In the genomic region with DNA sequence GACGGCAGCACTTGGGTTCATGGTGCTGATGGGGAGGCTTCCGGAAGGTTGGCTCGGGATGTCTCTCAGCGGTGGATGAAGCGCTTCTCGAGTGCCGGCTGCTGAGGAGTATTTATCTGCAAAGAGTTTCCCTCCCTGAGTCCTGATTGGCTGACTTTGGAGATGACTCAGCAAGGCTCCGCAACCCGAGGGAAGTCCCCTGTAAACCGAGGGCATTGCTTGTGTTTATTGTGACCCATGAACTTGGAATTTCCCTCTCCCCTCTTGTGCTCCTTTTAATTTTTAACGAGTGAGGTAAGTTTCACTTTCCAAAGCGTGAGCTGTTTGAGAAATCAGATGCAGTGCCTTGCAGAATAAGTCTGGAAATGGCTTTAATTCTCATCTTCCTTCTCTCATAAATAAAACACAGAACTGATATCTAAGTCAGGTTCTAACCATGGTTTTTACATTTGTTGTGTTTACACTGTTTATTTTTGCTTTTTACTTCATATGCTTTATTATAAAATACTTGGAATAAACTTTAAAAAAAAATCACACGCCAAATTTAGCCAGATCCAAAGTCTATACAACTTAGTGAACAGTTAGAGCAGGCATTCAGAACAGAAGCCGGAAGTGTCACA, we compare ENCODE assay signal across 8 mouse cellular contexts. TPM values are rescaled to one million over a fixed set of nuclear protein-coding genes. Genes with fewer than 3 reads are reported as not detected.
DNase-seq lines count a peak whose midpoint lies in the region; ATAC-seq and TF ChIP-seq lines count a peak whose summit lies in the region.

Gene Cxcl10, minus strand, starts transcription at position 96 of the 620 bp plus-strand sequence.

- TF ChIP-seq POLR2A in thymus, adult 2 months (IDR thresholded peaks at IDR 0.05; ENCODE audit: control insufficient read depth, extremely low read depth, insufficient read depth, low read length, poor library complexity) = no peak

- 0 out of 2 replicates have a peak within 1 kb of the TSS, but pooled peaks have one; percentile 19 for H3K9ac ChIP-seq in forebrain, embryonic 15.5 days (replicated peaks)
- H3K9ac ChIP-seq in hindbrain, postnatal 0 days (replicated peaks; ENCODE audit: low read length) = no peak within 1 kb of the TSS
- H3K9ac ChIP-seq in liver, embryonic 11.5 days (ENCODE audit: low read depth, low read length) = no peak within 1 kb of the TSS

- H3K27ac ChIP-seq in forebrain, embryonic 15.5 days (replicated peaks) = no peak within 1 kb of the TSS
- H3K27ac ChIP-seq in hindbrain, postnatal 0 days = no peak within 1 kb of the TSS
- H3K27ac ChIP-seq in liver, embryonic 11.5 days (ENCODE audit: low read depth, low read length) = no peak within 1 kb of the TSS
- no peak within 1 kb of the TSS for H3K27ac ChIP-seq in thymus, adult 2 months (ENCODE audit: control insufficient read depth, insufficient read depth, low read length)

- TF ChIP-seq CTCF in hindbrain, postnatal 0 days (IDR thresholded peaks at IDR 0.05; ENCODE audit: low read depth) = no peak
- TF ChIP-seq CTCF in thymus, adult 2 months (IDR thresholded peaks at IDR 0.05; ENCODE audit: borderline replicate concordance, control insufficient read depth, extremely low read depth, insufficient read depth, low read length, poor library complexity) = no peak

- H3K4me2 ChIP-seq in forebrain, embryonic 15.5 days (replicated peaks) = peak within 1 kb of the TSS; percentile 46
- H3K4me2 ChIP-seq in hindbrain, postnatal 0 days (ENCODE audit: low read depth, low read length) = peak within 1 kb of the TSS; percentile 56
- H3K4me2 ChIP-seq in liver, embryonic 11.5 days = peak within 1 kb of the TSS; percentile 56

- peak; percentile 81 for ATAC-seq in forebrain, embryonic 15.5 days (replicated peaks)
- ATAC-seq in hindbrain, postnatal 0 days = peak; percentile 71
- ATAC-seq in liver, embryonic 11.5 days (replicated peaks; ENCODE audit: low FRiP score) = peak; percentile 82

- H3K36me3 ChIP-seq in forebrain, embryonic 15.5 days = no peaks in the 10 kb centered on the region
- no peaks in the 10 kb centered on the region for H3K36me3 ChIP-seq in hindbrain, postnatal 0 days (ENCODE audit: insufficient read depth, low read length)
- H3K36me3 ChIP-seq in liver, embryonic 11.5 days (ENCODE audit: control insufficient read depth, insufficient read depth, low read length) = no peaks in the 10 kb centered on the region
- H3K36me3 ChIP-seq in thymus, adult 2 months (ENCODE audit: control insufficient read depth, insufficient read depth, low read length) = no peaks in the 10 kb centered on the region

- H3K4me1 ChIP-seq in forebrain, embryonic 15.5 days = peaks cover 5% of the 10 kb centered on the region
- H3K4me1 ChIP-seq in hindbrain, postnatal 0 days (ENCODE audit: insufficient read depth, low read length) = no peaks in the 10 kb centered on the region
- H3K4me1 ChIP-seq in liver, embryonic 11.5 days (replicated peaks; ENCODE audit: control insufficient read depth, insufficient read depth, low read length) = peaks cover 8% of the 10 kb centered on the region; the same call in 1 of the 2 replicates
- peaks cover 8% of the 10 kb centered on the region for H3K4me1 ChIP-seq in thymus, adult 2 months (replicated peaks; ENCODE audit: control insufficient read depth, insufficient read depth, low read length)

- 19% methylated on average over 14 of the region's 14 CpGs for WGBS in forebrain, embryonic 15.5 days
- 15% methylated on average over 14 of the region's 14 CpGs for WGBS in hindbrain, postnatal 0 days
- WGBS in liver, embryonic 11.5 days = 16% methylated on average over 14 of the region's 14 CpGs
- WGBS in thymus, adult 2 months = 13% methylated on average over 14 of the region's 14 CpGs

- H3K27me3 ChIP-seq in forebrain, embryonic 15.5 days = no peaks in the 10 kb centered on the region
- H3K27me3 ChIP-seq in hindbrain, postnatal 0 days (ENCODE audit: insufficient read depth, low read length) = no peaks in the 10 kb centered on the region
- no peaks in the 10 kb centered on the region; the same call in none of the 2 replicates for H3K27me3 ChIP-seq in liver, embryonic 11.5 days (replicated peaks; ENCODE audit: control insufficient read depth, insufficient read depth, low read length)
- no peaks in the 10 kb centered on the region for H3K27me3 ChIP-seq in thymus, adult 2 months (ENCODE audit: control insufficient read depth, insufficient read depth, low read length)

- peak within 1 kb of the TSS; percentile 27 for H3K4me3 ChIP-seq in forebrain, embryonic 15.5 days
- peak within 1 kb of the TSS; percentile 21 for H3K4me3 ChIP-seq in hindbrain, postnatal 0 days (ENCODE audit: low read length)
- H3K4me3 ChIP-seq in liver, embryonic 11.5 days (ENCODE audit: low read depth, low read length) = peak within 1 kb of the TSS; percentile 14; the same call in 1 of the 2 replicates
- H3K4me3 ChIP-seq in thymus, adult 2 months (ENCODE audit: control insufficient read depth, insufficient read depth, low read length) = no peak within 1 kb of the TSS; the same call in 1 of the 2 replicates

- no peaks in the 10 kb centered on the region for H3K9me3 ChIP-seq in forebrain, embryonic 15.5 days
- H3K9me3 ChIP-seq in hindbrain, postnatal 0 days (ENCODE audit: low read length) = no peaks in the 10 kb centered on the region
- no peaks in the 10 kb centered on the region for H3K9me3 ChIP-seq in liver, embryonic 11.5 days (ENCODE audit: control insufficient read depth, low read length)

- peak; percentile 19 for DNase-seq in layer of hippocampus, adult 11-12 months (ENCODE audit: low spot score)
- DNase-seq in layer of hippocampus, adult 8-10 months (ENCODE audit: low spot score in 2 of 2) = no peak
- peak; percentile 60 for DNase-seq in adrenal gland, postnatal 25 days
- DNase-seq in hindbrain, postnatal 0 days (ENCODE audit: low spot score) = peak; percentile 43
- peak; percentile 56 for DNase-seq in liver, embryonic 11.5 days (ENCODE audit: low spot score)
- DNase-seq in monocyte, adult 2 months (ENCODE audit: low read depth in 1 of 2, low spot score in 2 of 2) = peak; percentile 41 to 52
- peak; percentile 60 for DNase-seq in thymus, adult 2 months

RNA-seq across cellular contexts. Expression of gene Cxcl10, which starts in this region (rescaled TPM):
- 1 to 10 TPM in 3 of 4 experiments, not detected in 1; 1.2 to 5.2 (median 4.2) TPM for total RNA-seq in layer of hippocampus, adult 8-10 months (2022)
- total RNA-seq in adrenal gland, postnatal 25 days (2021) = 1.1 and 1.2 TPM in 2 replicates
- 0.20 TPM in 1 of 2 replicates, not detected in the other for polyA plus RNA-seq in forebrain, embryonic 15.5 days (2015; fragmentation: Nextera tagmentation; extraction: Ambion mirVana)
- not detected in 2 replicates for total RNA-seq in hindbrain, postnatal 0 days (2014; rRNA removed)
- 0.54 and 0.80 TPM in 2 replicates for polyA plus RNA-seq in hindbrain, postnatal 0 days (2015; fragmentation: Nextera tagmentation; extraction: Ambion mirVana)
- 6.0 and 6.5 TPM in 2 replicates for polyA plus RNA-seq in liver, embryonic 11.5 days (2014; fragmentation: Nextera tagmentation; extraction: Ambion mirVana)
- polyA plus RNA-seq in thymus, adult 2 months (2012; rRNA removed) = 93.6 and 97.3 TPM in 2 replicates

Comparison
In these comparisons a context has a peak if more than half of its experiments do, and no peak if none do; other contexts are left out.
1. RNA of gene Cxcl10 (polyA plus RNA-seq): 93.6 to 97.3 TPM in thymus, adult 2 months; 6.0 to 6.5 TPM in liver, embryonic 11.5 days, 0.54 to 0.80 TPM in hindbrain, postnatal 0 days and 0.20 TPM in forebrain, embryonic 15.5 days; every median in the first group is over 10 times any median in the second.
2. DNase-seq: peak in layer of hippocampus, adult 11-12 months (single experiment), adrenal gland, postnatal 25 days (single experiment), liver, embryonic 11.5 days (single experiment), monocyte, adult 2 months (2 of 2) and thymus, adult 2 months (single experiment); none in layer of hippocampus, adult 8-10 months (0 of 2).
3. Peak in ATAC-seq, H3K4me3 ChIP-seq, H3K9ac ChIP-seq and H3K4me2 ChIP-seq in forebrain, embryonic 15.5 days; RNA of the gene not detected or under 1 TPM.
4. Peak in DNase-seq, ATAC-seq, H3K4me3 ChIP-seq and H3K4me2 ChIP-seq in hindbrain, postnatal 0 days; RNA of the gene not detected or under 1 TPM.
5. Peak in every context shown above with its lines, with median percentiles within 50 percentile points of each other: ATAC-seq and H3K4me2 ChIP-seq.